Mouse (Mus musculus) heart, embryonic 15.5 days (tissue): ENCODE measurements around the gene Celsr1. TPM values are rescaled to one million over a fixed set of nuclear protein-coding genes. Genes with fewer than 3 reads are reported as not detected.

Experiments used
- ATAC-seq: fragments of 200-750 bp; cut with Nextera tagmentation; replicated peaks from 2 replicates; pipeline ENCODE4 v1.8.0; 2017; ENCODE audit warnings: low read depth, moderate TSS enrichment; ENCODE audit not compliant: insufficient number of reproducible peaks, insufficient read depth, low FRiP score
- H3K27ac ChIP-seq: fragments of 300-500 bp; sonication (generic); 2 replicates; pipeline ENCODE4 v1.5.1; 2015; ENCODE audit warnings: mild to moderate bottlenecking, inconsistent platforms
- H3K27me3 ChIP-seq: fragments of 300-500 bp; sonication (generic); 2 replicates; pipeline ENCODE4 v1.6.1; 2015; ENCODE audit warnings: inconsistent platforms
- H3K36me3 ChIP-seq: fragments of 300-500 bp; sonication (generic); 2 replicates; pipeline ENCODE4 v1.6.1; 2015; ENCODE audit warnings: mild to moderate bottlenecking, inconsistent platforms
- H3K4me1 ChIP-seq: fragments of 300-500 bp; sonication (generic); replicated peaks from 2 replicates; pipeline ENCODE4 v1.6.1; 2015; ENCODE audit warnings: inconsistent platforms
- H3K4me2 ChIP-seq: fragments of 300-500 bp; sonication (generic); 2 replicates; pipeline ENCODE4 v1.6.1; 2015; ENCODE audit warnings: inconsistent platforms, mild to moderate bottlenecking, moderate library complexity
- H3K4me3 ChIP-seq: fragments of 300-500 bp; sonication (generic); 2 replicates; pipeline ENCODE4 v1.5.1; 2015; ENCODE audit warnings: mild to moderate bottlenecking, inconsistent platforms
- H3K9ac ChIP-seq: fragments of 300-500 bp; sonication (generic); 2 replicates; pipeline ENCODE4 v1.6.1; 2015; ENCODE audit warnings: mild to moderate bottlenecking, inconsistent platforms
- H3K9me3 ChIP-seq: fragments of 300-500 bp; sonication (generic); replicated peaks from 2 replicates; pipeline ENCODE4 v1.6.1; 2016; ENCODE audit warnings: inconsistent platforms
- WGBS: fragments of 180-500 bp; shearing (Covaris S2); methylation state at CpG from one replicate; pipeline ENCODE4 v1.1.7; 2015; ENCODE audit warnings: mixed read lengths; 5-methylcytosine and 5-hydroxymethylcytosine counted together
- polyA plus RNA-seq: library from polyadenylated mRNA; unstranded; fragments of >200 nt; fragmentation: Nextera tagmentation; extraction: Ambion mirVana; gene quantifications from 2 replicates; pipeline ENCODE4 v1.2.1, GENCODE M21; 2015

The Celsr1 gene
- polyA plus RNA-seq, 1 experiment from 2014 or later = 1.1 TPM

- H3K9ac ChIP-seq = no peak overlapping the region
- no peak; the same call in 1 of the 2 replicates for ATAC-seq
- WGBS = 57% methylated on average over 16 of the region's 16 CpGs
Observed at GRCm38 (mm10) chr15:85949421-85950164, 84.0 kb downstream of the Celsr1 start.

GRCm38 (mm10) chr15:85947967-85948366 lies 85.6 kb downstream of the Celsr1 start:
- no peaks in the 10 kb centered on the region for H3K27me3 ChIP-seq
- no peak overlapping the region for H3K27ac ChIP-seq
- H3K4me2 ChIP-seq = no peak overlapping the region
- no peak overlapping the region for H3K4me3 ChIP-seq
- H3K9me3 ChIP-seq = no peaks in the 10 kb centered on the region
- peaks cover 22% of the 10 kb centered on the region for H3K4me1 ChIP-seq
- no peak overlapping the region for H3K9ac ChIP-seq
- ATAC-seq = no peak
- 50% methylated on average over 8 of the region's 8 CpGs for WGBS
- H3K36me3 ChIP-seq = no peaks in the 10 kb centered on the region

More at GRCm38 (mm10) chr15:85949421-85950164, 84.0 kb downstream of the Celsr1 start:
- Histone ChIP-seq H3K27ac (peak overlapping the region; percentile 57), H3K9me3 (no peaks in the 10 kb centered on the region), H3K4me3 (no peak overlapping the region), H3K27me3 (no peaks in the 10 kb centered on the region), H3K36me3 (no peaks in the 10 kb centered on the region), H3K4me2 (no peak overlapping the region), H3K4me1 (peaks cover 19% of the 10 kb centered on the region)

GRCm38 (mm10) chr15:85947541-85947940 lies 86.0 kb downstream of the Celsr1 start:
- Histone ChIP-seq H3K36me3 (no peaks in the 10 kb centered on the region), H3K27ac (no peak overlapping the region), H3K4me3 (no peak overlapping the region), H3K4me1 (peaks cover 22% of the 10 kb centered on the region), H3K9ac (no peak overlapping the region), H3K27me3 (no peaks in the 10 kb centered on the region), H3K4me2 (no peak overlapping the region), H3K9me3 (no peaks in the 10 kb centered on the region)
- ATAC-seq = no peak
- 62% methylated on average over 9 of the region's 9 CpGs for WGBS

GRCm38 (mm10) chr15:85935627-85936049 lies 97.9 kb downstream of the Celsr1 start:
- H3K9me3 ChIP-seq = no peaks in the 10 kb centered on the region
- H3K27ac ChIP-seq = peak overlapping the region; percentile 60
- H3K9ac ChIP-seq = no peak overlapping the region
- no peak overlapping the region for H3K4me2 ChIP-seq
- no peaks in the 10 kb centered on the region for H3K27me3 ChIP-seq
- WGBS = 26% methylated on average over 5 of the region's 5 CpGs
- H3K36me3 ChIP-seq = no peaks in the 10 kb centered on the region
- ATAC-seq = peak; percentile 82
- peaks cover 12% of the 10 kb centered on the region for H3K4me1 ChIP-seq
- H3K4me3 ChIP-seq = no peak overlapping the region

- ATAC-seq = no peak
- WGBS = 52% methylated on average over 12 of the region's 12 CpGs
- H3K27me3 ChIP-seq = no peaks in the 10 kb centered on the region
- H3K9me3 ChIP-seq = no peaks in the 10 kb centered on the region
- H3K27ac ChIP-seq = peak overlapping the region; percentile 9; the same call in 1 of the 2 replicates
- peaks cover 11% of the 10 kb centered on the region for H3K4me1 ChIP-seq
- H3K4me2 ChIP-seq = no peak overlapping the region
- no peak overlapping the region for H3K4me3 ChIP-seq
- no peak overlapping the region for H3K9ac ChIP-seq
- no peaks in the 10 kb centered on the region; the same call in 1 of the 2 replicates for H3K36me3 ChIP-seq
Observed at GRCm38 (mm10) chr15:85928161-85928560, 105.4 kb downstream of the Celsr1 start.

- Histone ChIP-seq H3K4me3 (no peak overlapping the region), H3K4me2 (no peak overlapping the region), H3K9me3 (no peaks in the 10 kb centered on the region), H3K36me3 (no peaks in the 10 kb centered on the region; the same call in 1 of the 2 replicates), H3K9ac (no peak overlapping the region), H3K27me3 (no peaks in the 10 kb centered on the region), H3K4me1 (no peaks in the 10 kb centered on the region), H3K27ac (no peak overlapping the region)
- 91% methylated on average over 11 of the region's 11 CpGs for WGBS
- ATAC-seq = no peak
Observed at GRCm38 (mm10) chr15:85921855-85922254, 111.7 kb downstream of the Celsr1 start.

- Histone ChIP-seq H3K4me3 (no peak overlapping the region), H3K4me1 (no peaks in the 10 kb centered on the region), H3K27me3 (no peaks in the 10 kb centered on the region), H3K9me3 (no peaks in the 10 kb centered on the region), H3K4me2 (no peak overlapping the region), H3K36me3 (no peaks in the 10 kb centered on the region; the same call in 1 of the 2 replicates), H3K27ac (no peak overlapping the region), H3K9ac (no peak overlapping the region)
- 82% methylated on average over 8 of the region's 8 CpGs for WGBS
- no peak for ATAC-seq
Observed at GRCm38 (mm10) chr15:85919892-85920248, 113.7 kb downstream of the Celsr1 start.

GRCm38 (mm10) chr15:85919191-85919891 lies 114.2 kb downstream of the Celsr1 start:
- H3K9ac ChIP-seq = no peak overlapping the region
- WGBS = 68% methylated on average over 8 of the region's 8 CpGs

GRCm38 (mm10) chr15:85913605-85914004 lies 120.0 kb downstream of the Celsr1 start:
- no peak overlapping the region for H3K4me3 ChIP-seq
- H3K27ac ChIP-seq = no peak overlapping the region

More at GRCm38 (mm10) chr15:85919191-85919891, 114.2 kb downstream of the Celsr1 start:
- ATAC-seq = no peak
- H3K4me3 ChIP-seq = no peak overlapping the region
- H3K27ac ChIP-seq = no peak overlapping the region
- no peaks in the 10 kb centered on the region for H3K27me3 ChIP-seq
- H3K9me3 ChIP-seq = no peaks in the 10 kb centered on the region
- H3K36me3 ChIP-seq = no peaks in the 10 kb centered on the region
- H3K4me1 ChIP-seq = no peaks in the 10 kb centered on the region
- no peak overlapping the region for H3K4me2 ChIP-seq

GRCm38 (mm10) chr15:85909931-85910330 lies 123.6 kb downstream of the Celsr1 start:
- H3K27me3 ChIP-seq = no peaks in the 10 kb centered on the region
- H3K36me3 ChIP-seq = no peaks in the 10 kb centered on the region
- H3K4me3 ChIP-seq = no peak overlapping the region
- H3K9me3 ChIP-seq = no peaks in the 10 kb centered on the region
- 0 out of 2 replicates have a peak overlapping the region, but pooled peaks have one; percentile 24 for H3K27ac ChIP-seq
- ATAC-seq = 0 out of 2 replicates have a peak, but pooled peaks have one; percentile 41
- no peak overlapping the region for H3K9ac ChIP-seq
- 40% methylated on average over 10 of the region's 10 CpGs for WGBS
- peaks cover 14% of the 10 kb centered on the region for H3K4me1 ChIP-seq
- no peak overlapping the region for H3K4me2 ChIP-seq

More at GRCm38 (mm10) chr15:85913605-85914004, 120.0 kb downstream of the Celsr1 start:
- no peaks in the 10 kb centered on the region for H3K27me3 ChIP-seq
- 20% methylated on average over 2 of the region's 2 CpGs for WGBS
- no peaks in the 10 kb centered on the region for H3K9me3 ChIP-seq
- ATAC-seq = no peak
- H3K4me1 ChIP-seq = peaks cover 14% of the 10 kb centered on the region
- no peaks in the 10 kb centered on the region for H3K36me3 ChIP-seq
- no peak overlapping the region for H3K4me2 ChIP-seq
- H3K9ac ChIP-seq = no peak overlapping the region

- WGBS = 56% methylated on average over 3 of the region's 3 CpGs
- H3K36me3 ChIP-seq = no peaks in the 10 kb centered on the region
- H3K9ac ChIP-seq = no peak overlapping the region
- peak overlapping the region; percentile 24; the same call in 1 of the 2 replicates for H3K27ac ChIP-seq
- H3K4me1 ChIP-seq = peaks cover 14% of the 10 kb centered on the region
- ATAC-seq = no peak
- H3K4me3 ChIP-seq = no peak overlapping the region
- no peaks in the 10 kb centered on the region for H3K27me3 ChIP-seq
- H3K9me3 ChIP-seq = no peaks in the 10 kb centered on the region
- H3K4me2 ChIP-seq = no peak overlapping the region
Observed at GRCm38 (mm10) chr15:85909492-85909829, 124.1 kb downstream of the Celsr1 start.
